Mouse (Mus musculus): Measurements from ENCODE around the gene Alad. TPM values are rescaled to one million over a fixed set of nuclear protein-coding genes. Genes with fewer than 3 reads are reported as not detected.

Gene Alad
- total RNA-seq, 2 experiments from 2014 or later: 21.9 to 22.1 TPM

- intact Hi-C loops (cut with DNase I; ENCODE audit: low total_unique reads): no loop called here
- no peak for DNase-seq
These were observed 433 bp downstream of the Alad start for GRCm38 (mm10) chr4:62519122-62519848.

- intact Hi-C loops (cut with DNase I; ENCODE audit: low total_unique reads): no loop called here
- peak; percentile 12 for DNase-seq
These were observed 1.1 kb downstream of the Alad start for GRCm38 (mm10) chr4:62518416-62519121.

GRCm38 (mm10) chr4:62517538-62518415, 1.9 kb downstream of the Alad start:
- intact Hi-C loops (cut with DNase I; ENCODE audit: low total_unique reads): no loop called here
- DNase-seq: no peak

- intact Hi-C loops (cut with DNase I; ENCODE audit: low total_unique reads): no loop called here
- no peak for DNase-seq
These were observed 2.7 kb downstream of the Alad start for GRCm38 (mm10) chr4:62517046-62517445.

GRCm38 (mm10) chr4:62516579-62516978, 3.1 kb downstream of the Alad start:
- DNase-seq: no peak
- intact Hi-C loops (cut with DNase I; ENCODE audit: low total_unique reads): no loop called here

GRCm38 (mm10) chr4:62516079-62516478, 3.6 kb downstream of the Alad start:
- intact Hi-C loops (cut with DNase I; ENCODE audit: low total_unique reads): no loop called here
- DNase-seq: peak; percentile 32

- intact Hi-C loops (cut with DNase I; ENCODE audit: low total_unique reads): no loop called here
- no peak for DNase-seq
These were observed 4.2 kb downstream of the Alad start for GRCm38 (mm10) chr4:62515490-62515889.

- intact Hi-C loops (cut with DNase I; ENCODE audit: low total_unique reads): no loop called here
- no peak for DNase-seq
These were observed 4.7 kb downstream of the Alad start for GRCm38 (mm10) chr4:62514995-62515394.

GRCm38 (mm10) chr4:62513998-62514506, 5.7 kb downstream of the Alad start:
- DNase-seq: no peak
- intact Hi-C loops (cut with DNase I; ENCODE audit: low total_unique reads): no loop called here

GRCm38 (mm10) chr4:62509946-62510345, 9.8 kb downstream of the Alad start:
- intact Hi-C loops (cut with DNase I; ENCODE audit: low total_unique reads): loop anchor here (5.0 kb wide), 2 partner anchors 58 to 163 kb away; no protein-coding TSS in a partner anchor
- DNase-seq: no peak

- no peak for DNase-seq
- intact Hi-C loops (cut with DNase I; ENCODE audit: low total_unique reads): loop anchor here (5.0 kb wide), 2 partner anchors 57 to 162 kb away; no protein-coding TSS in a partner anchor
These were observed 10.9 kb downstream of the Alad start for GRCm38 (mm10) chr4:62508839-62509238.

GRCm38 (mm10) chr4:62506798-62507197, 12.9 kb downstream of the Alad start:
- intact Hi-C loops (cut with DNase I; ENCODE audit: low total_unique reads): loop anchor here (5.0 kb wide), 2 partner anchors 54 to 159 kb away; no protein-coding TSS in a partner anchor
- DNase-seq: no peak

GRCm38 (mm10) chr4:62505991-62506390, 13.7 kb downstream of the Alad start:
- intact Hi-C loops (cut with DNase I; ENCODE audit: low total_unique reads): loop anchor here (5.0 kb wide), 2 partner anchors 54 to 159 kb away; no protein-coding TSS in a partner anchor
- DNase-seq: no peak

- no peak for DNase-seq
- intact Hi-C loops (cut with DNase I; ENCODE audit: low total_unique reads): no loop called here
These were observed 16.2 kb downstream of the Alad start, which contains the start of gene Hdhd3 for GRCm38 (mm10) chr4:62503374-62503970. Gene Hdhd3 (minus strand): TSS chr4:62503467.

- intact Hi-C loops (cut with DNase I; ENCODE audit: low total_unique reads): no loop called here
- no peak for DNase-seq
These were observed 16.7 kb downstream of the Alad start for GRCm38 (mm10) chr4:62502969-62503368.

- DNase-seq: peak; percentile 90
- intact Hi-C loops (cut with DNase I; ENCODE audit: low total_unique reads): no loop called here
These were observed 17.6 kb downstream of the Alad start for GRCm38 (mm10) chr4:62501964-62502732.

GRCm38 (mm10) chr4:62501534-62501933, 18.2 kb downstream of the Alad start:
- no peak for DNase-seq
- intact Hi-C loops (cut with DNase I; ENCODE audit: low total_unique reads): no loop called here

- no peak for DNase-seq
- intact Hi-C loops (cut with DNase I; ENCODE audit: low total_unique reads): no loop called here
These were observed 18.9 kb downstream of the Alad start for GRCm38 (mm10) chr4:62500799-62501198.
